In the genomic region with DNA sequence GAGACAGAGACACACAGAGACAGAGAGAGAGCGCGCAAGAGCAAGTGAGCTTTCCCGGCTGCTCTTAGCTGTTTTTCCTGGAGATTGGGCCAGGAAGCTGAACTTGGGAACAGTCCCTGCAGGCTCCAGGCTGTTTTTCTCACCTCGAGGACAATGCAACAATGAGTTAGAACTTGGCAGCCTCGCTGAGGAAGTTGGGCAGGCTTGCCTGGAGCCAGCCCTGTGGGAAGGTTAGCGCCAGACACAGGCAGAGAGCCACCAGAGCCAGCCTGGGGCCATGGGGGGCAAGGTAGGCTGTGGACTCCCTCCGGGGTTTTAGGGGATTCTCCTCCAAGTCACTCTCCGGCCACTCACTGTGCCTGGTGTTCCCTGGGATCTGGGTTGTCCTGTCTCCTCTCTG, we compare ENCODE assay signal across 9 mouse cellular contexts.
DNase-seq lines count a peak whose midpoint lies in the region; ATAC-seq lines count a peak whose summit lies in the region.
"Had no signal": no experiment of that assay in that cellular context is flagged by ENCODE, and none has a peak within 500 bp of the region (broad histone marks: within the 10 kb centered on the region; RNA-seq: fewer than 3 reads in every experiment).

No protein-coding gene starts in this region.

- no peak overlapping the region for H3K4me3 ChIP-seq in forebrain, embryonic 16.5 days (replicated peaks; ENCODE audit: low read length)
- no peak overlapping the region for H3K4me3 ChIP-seq in hindbrain, embryonic 14.5 days (replicated peaks; ENCODE audit: low read length)
- H3K4me3 ChIP-seq in stomach, embryonic 16.5 days (replicated peaks; ENCODE audit: low read length), result no peak overlapping the region
- H3K4me3 ChIP-seq: neural tube, embryonic 12.5 days had no signal

- peak overlapping the region; percentile 18; the same call in 1 of the 2 replicates for H3K27ac ChIP-seq in forebrain, embryonic 16.5 days (ENCODE audit: low read length)
- H3K27ac ChIP-seq in hindbrain, embryonic 14.5 days, result peak overlapping the region; percentile 29; the same call in 1 of the 2 replicates
- peak overlapping the region; percentile 15; the same call in 1 of the 2 replicates for H3K27ac ChIP-seq in stomach, embryonic 16.5 days (ENCODE audit: low read length)
- H3K27ac ChIP-seq: neural tube, embryonic 12.5 days had no signal

- H3K36me3 ChIP-seq in forebrain, embryonic 16.5 days (ENCODE audit: control insufficient read depth, insufficient read depth), result no peaks in the 10 kb centered on the region
- H3K36me3 ChIP-seq in hindbrain, embryonic 14.5 days (replicated peaks; ENCODE audit: control insufficient read depth, insufficient read depth), result peaks cover 7% of the 10 kb centered on the region; the same call in 1 of the 2 replicates
- H3K36me3 ChIP-seq in stomach, embryonic 16.5 days (ENCODE audit: control insufficient read depth, insufficient read depth, low read length), result 0 out of 2 replicates have a peak, but pooled peaks cover 10% of the 10 kb centered on the region

- no peak for DNase-seq in cerebellum, postnatal 4 days (ENCODE audit: low spot score in 2 of 2)
- DNase-seq in Muller cell, postnatal 12 days (ENCODE audit: inconsistent ontology term), result peak; percentile 79
- no peak for DNase-seq in hindbrain, embryonic 14.5 days (ENCODE audit: low spot score)
- DNase-seq in left cerebral cortex, adult 8-10 months (ENCODE audit: low spot score in 2 of 2), result peak; percentile 35 to 57
- DNase-seq in thymus, postnatal 0 days (ENCODE audit: low spot score), result no peak

- no peaks in the 10 kb centered on the region for H3K27me3 ChIP-seq in forebrain, embryonic 16.5 days (replicated peaks; ENCODE audit: control insufficient read depth, insufficient read depth, low read length)
- H3K27me3 ChIP-seq in hindbrain, embryonic 14.5 days (ENCODE audit: control insufficient read depth, insufficient read depth, low read length), result no peaks in the 10 kb centered on the region
- H3K27me3 ChIP-seq in stomach, embryonic 16.5 days (ENCODE audit: control insufficient read depth, insufficient read depth, low read length), result no peaks in the 10 kb centered on the region
- H3K27me3 ChIP-seq: neural tube, embryonic 12.5 days had no signal

- 55% methylated on average over 8 of the region's 8 CpGs for WGBS in forebrain, embryonic 16.5 days
- WGBS in hindbrain, embryonic 14.5 days, result 76% methylated on average over 8 of the region's 8 CpGs
- WGBS in stomach, embryonic 16.5 days, result 66% methylated on average over 8 of the region's 8 CpGs

- peak; percentile 42 for ATAC-seq in cerebellum, adult (ENCODE audit: insufficient number of reproducible peaks, low FRiP score, low TSS enrichment)
- ATAC-seq in forebrain, embryonic 16.5 days, result peak; percentile 47
- 0 out of 2 replicates have a peak, but pooled peaks have one; percentile 32 for ATAC-seq in hindbrain, embryonic 14.5 days (ENCODE audit: low FRiP score)
- no peak for ATAC-seq in stomach, embryonic 16.5 days (ENCODE audit: insufficient read depth, low FRiP score)

- peaks cover 16% of the 10 kb centered on the region for H3K4me1 ChIP-seq in forebrain, embryonic 16.5 days (replicated peaks; ENCODE audit: control insufficient read depth, insufficient read depth, low read length)
- H3K4me1 ChIP-seq in hindbrain, embryonic 14.5 days (replicated peaks; ENCODE audit: control insufficient read depth, insufficient read depth, low read length), result peaks cover 21% of the 10 kb centered on the region
- H3K4me1 ChIP-seq in stomach, embryonic 16.5 days (ENCODE audit: control insufficient read depth, insufficient read depth, low read length), result no peaks in the 10 kb centered on the region; the same call in 1 of the 2 replicates

- H3K9me3 ChIP-seq in forebrain, embryonic 16.5 days (ENCODE audit: control insufficient read depth, low read length), result no peaks in the 10 kb centered on the region
- H3K9me3 ChIP-seq in hindbrain, embryonic 14.5 days (ENCODE audit: control insufficient read depth, low read length), result no peaks in the 10 kb centered on the region
- H3K9me3 ChIP-seq in stomach, embryonic 16.5 days (replicated peaks; ENCODE audit: control insufficient read depth, low read length), result peaks cover 6% of the 10 kb centered on the region; the same call in 1 of the 2 replicates

- no peak overlapping the region for H3K9ac ChIP-seq in forebrain, embryonic 16.5 days (replicated peaks; ENCODE audit: low read depth, low read length)
- no peak overlapping the region for H3K9ac ChIP-seq in hindbrain, embryonic 14.5 days
- H3K9ac ChIP-seq in stomach, embryonic 16.5 days (ENCODE audit: low read length), result no peak overlapping the region
- H3K9ac ChIP-seq: neural tube, embryonic 12.5 days had no signal

- H3K4me2 ChIP-seq in forebrain, embryonic 16.5 days (ENCODE audit: low read length), result no peak overlapping the region
- H3K4me2 ChIP-seq in hindbrain, embryonic 14.5 days (replicated peaks), result no peak overlapping the region
- H3K4me2 ChIP-seq in stomach, embryonic 16.5 days (ENCODE audit: low read depth, low read length), result no peak overlapping the region
- H3K4me2 ChIP-seq: neural tube, embryonic 12.5 days had no signal

Comparison
In these comparisons a context has a peak if more than half of its experiments do, and no peak if none do; other contexts are left out.
1. DNase-seq: peak in Muller cell, postnatal 12 days (single experiment) and left cerebral cortex, adult 8-10 months (2 of 2); none in cerebellum, postnatal 4 days (0 of 2), hindbrain, embryonic 14.5 days (single experiment) and thymus, postnatal 0 days (single experiment).
2. Peak in every context shown above with its lines, with median percentiles within 50 percentile points of each other: H3K27ac ChIP-seq.